Mouse (Mus musculus) kidney, embryonic 16.5 days (tissue): ENCODE data around the gene Neurog3. TPM values are rescaled to one million over a fixed set of nuclear protein-coding genes. Genes with fewer than 3 reads are reported as not detected.

Source experiments
- ATAC-seq: fragments of 200-750 bp; cut with Nextera tagmentation; 2 replicates; pipeline ENCODE4 v1.8.0; 2017; ENCODE audit warnings: moderate TSS enrichment; ENCODE audit not compliant: low FRiP score, low TSS enrichment
- H3K27ac ChIP-seq: fragments of 300-500 bp; sonication (generic); 2 replicates; pipeline ENCODE4 v1.5.1; 2014; ENCODE audit warnings: low read length
- H3K27me3 ChIP-seq: fragments of 300-500 bp; sonication (generic); 2 replicates; pipeline ENCODE4 v1.6.1; 2014; ENCODE audit warnings: low read length, control low read depth, mixed read lengths; ENCODE audit not compliant: insufficient read depth
- H3K36me3 ChIP-seq: fragments of 300-500 bp; sonication (generic); 2 replicates; pipeline ENCODE4 v1.6.1; 2014; ENCODE audit warnings: low read length, control low read depth, mixed read lengths; ENCODE audit not compliant: insufficient read depth
- H3K4me1 ChIP-seq: fragments of 300-500 bp; sonication (generic); 2 replicates; pipeline ENCODE4 v1.6.1; 2014; ENCODE audit warnings: low read length, control low read depth, mixed read lengths; ENCODE audit not compliant: insufficient read depth
- H3K4me2 ChIP-seq: fragments of 300-500 bp; sonication (generic); replicated peaks from 2 replicates; pipeline ENCODE4 v1.6.1; 2014; ENCODE audit warnings: low read depth, low read length
- H3K4me3 ChIP-seq: fragments of 300-500 bp; sonication (generic); 2 replicates; pipeline ENCODE4 v1.5.1; 2014; ENCODE audit warnings: mild to moderate bottlenecking, low read length
- H3K9ac ChIP-seq: fragments of 300-500 bp; sonication (generic); replicated peaks from 2 replicates; pipeline ENCODE4 v1.6.1; 2014; ENCODE audit warnings: low read length
- H3K9me3 ChIP-seq: fragments of 300-500 bp; sonication (generic); 2 replicates; pipeline ENCODE4 v1.6.1; 2016; ENCODE audit warnings: low read length, control low read depth
- WGBS: fragments of 180-500 bp; shearing (Covaris S2); extraction: QIAGEN DNeasy Blood & Tissue Kit; methylation state at CpG from one replicate; pipeline ENCODE4 v1.1.7; 2014; 5-methylcytosine and 5-hydroxymethylcytosine counted together
- polyA plus RNA-seq: library from polyadenylated mRNA; unstranded; fragments of >200 nt; fragmentation: Nextera tagmentation; extraction: Ambion mirVana; gene quantifications from 2 replicates; pipeline ENCODE4 v1.2.1, GENCODE M21; 2015

Neurog3 gene
- polyA plus RNA-seq, 1 experiment from 2014 or later: not detected

DNA sequence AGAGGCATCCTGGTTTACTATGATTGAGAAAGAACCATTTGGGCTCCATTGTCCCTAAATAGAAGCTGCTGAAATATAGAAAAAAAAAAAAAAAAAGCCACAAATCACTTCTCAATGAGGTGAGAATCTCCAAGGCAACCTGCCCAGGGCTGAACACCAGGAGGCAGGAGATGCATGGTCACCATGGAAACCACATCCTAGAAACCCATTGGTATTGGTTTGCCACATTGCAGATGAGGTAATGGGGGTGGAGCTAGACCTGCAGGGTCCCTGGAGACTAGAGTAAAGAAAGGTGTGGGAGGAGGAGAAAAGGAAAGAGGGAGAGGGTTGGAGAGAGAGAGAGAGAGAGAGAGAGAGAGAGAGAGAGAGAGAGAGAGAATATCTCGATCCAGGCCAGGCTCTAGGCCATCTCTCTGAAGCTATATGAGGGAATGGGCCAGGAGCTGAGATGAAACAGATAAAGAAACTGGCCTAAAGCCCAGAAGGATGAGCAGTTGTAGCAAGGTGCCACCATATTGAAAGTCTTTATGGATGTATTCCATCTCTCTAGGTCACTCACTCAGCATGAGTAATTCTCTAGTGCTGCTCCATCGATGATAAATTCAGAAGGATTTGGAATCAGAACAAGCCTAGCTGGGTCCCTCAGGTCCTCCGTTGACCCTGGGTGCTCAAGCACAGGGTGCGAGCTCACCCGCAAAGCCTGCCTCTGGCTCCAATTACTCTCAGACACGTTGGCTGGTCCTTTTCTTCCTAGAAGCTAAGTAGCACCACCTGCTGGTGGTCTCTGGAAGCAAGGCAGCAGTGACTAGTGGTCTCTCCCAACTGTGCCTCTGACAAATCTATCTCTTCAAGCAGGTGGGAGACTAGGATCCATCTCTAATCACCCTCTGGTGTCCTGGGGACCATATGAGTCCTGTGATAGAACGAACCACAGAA lies 31.1 kb upstream of the Neurog3 start:
- ATAC-seq: peak; percentile 41; the same call in 1 of the 2 replicates
- Histone ChIP-seq H3K27me3 (peaks cover 16% of the 10 kb centered on the region), H3K4me2 (no peak overlapping the region), H3K9me3 (no peaks in the 10 kb centered on the region), H3K4me1 (no peaks in the 10 kb centered on the region), H3K9ac (no peak overlapping the region), H3K36me3 (no peaks in the 10 kb centered on the region), H3K4me3 (no peak overlapping the region), H3K27ac (no peak overlapping the region)
- 10% methylated on average over 7 of the region's 7 CpGs for WGBS

DNA sequence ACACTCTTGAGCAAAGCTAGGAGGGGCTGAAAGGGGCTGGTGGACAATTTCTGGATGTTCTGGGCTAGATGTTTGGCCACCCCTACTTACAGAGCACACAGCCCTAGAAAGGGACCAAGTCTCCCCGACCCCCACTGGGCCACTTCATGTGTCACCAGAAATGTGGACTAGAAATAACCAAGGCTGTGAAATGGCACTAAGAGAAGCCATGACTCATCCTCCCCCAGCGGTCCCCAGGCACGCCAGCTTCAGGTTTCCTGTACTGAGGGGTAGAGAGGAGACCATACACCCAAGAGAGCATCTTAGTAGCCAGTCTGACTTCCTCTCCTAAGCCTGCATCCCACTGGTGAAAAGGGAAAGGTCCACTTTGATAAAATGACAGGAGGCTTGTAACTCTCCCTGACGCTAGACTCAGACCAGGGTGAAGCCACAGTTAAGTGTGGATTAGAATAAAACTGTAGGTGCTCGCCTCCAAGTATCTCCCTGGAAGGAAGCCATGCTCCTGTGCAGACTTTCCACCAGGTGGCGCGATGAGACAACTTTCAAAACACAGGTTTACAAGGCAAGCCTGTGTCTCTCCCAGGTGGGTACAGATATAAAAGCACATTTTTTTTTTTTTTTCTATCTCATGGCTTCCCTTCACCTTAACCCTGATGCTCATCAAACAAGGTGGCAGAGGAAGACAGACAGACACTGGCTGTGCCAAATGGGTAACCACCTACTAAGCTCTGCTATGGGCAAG lies 27.9 kb upstream of the Neurog3 start:
- 28% methylated on average over 7 of the region's 7 CpGs for WGBS
- H3K4me3 ChIP-seq: no peak overlapping the region
- no peak for ATAC-seq
- no peak overlapping the region for H3K9ac ChIP-seq
- H3K27me3 ChIP-seq: peaks cover 28% of the 10 kb centered on the region
- no peak overlapping the region for H3K4me2 ChIP-seq
- no peaks in the 10 kb centered on the region for H3K36me3 ChIP-seq
- H3K9me3 ChIP-seq: no peaks in the 10 kb centered on the region
- H3K27ac ChIP-seq: no peak overlapping the region
- peaks cover 6% of the 10 kb centered on the region for H3K4me1 ChIP-seq

DNA sequence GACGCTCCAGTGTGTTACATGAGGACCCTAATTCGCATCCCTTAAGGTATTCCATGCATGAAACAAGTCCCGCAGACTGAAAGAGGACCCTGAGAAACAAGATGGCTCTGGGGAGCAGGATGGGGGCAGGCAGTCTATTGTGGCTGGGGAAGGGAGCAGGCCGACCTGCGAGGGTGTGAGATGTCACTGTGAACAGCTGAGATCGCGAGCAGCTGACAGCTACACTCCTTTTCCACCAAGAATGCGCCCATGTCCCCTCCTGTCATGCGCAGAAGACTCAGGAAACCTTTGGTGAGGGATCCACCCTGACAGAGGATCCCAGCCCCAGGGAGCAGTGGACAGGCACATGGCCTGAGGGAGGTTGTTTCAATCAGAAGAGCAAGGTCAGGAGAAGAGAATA lies 25.8 kb upstream of the Neurog3 start:
- Histone ChIP-seq H3K36me3 (no peaks in the 10 kb centered on the region), H3K9ac (no peak overlapping the region), H3K27me3 (peaks cover 25% of the 10 kb centered on the region), H3K4me1 (peaks cover 10% of the 10 kb centered on the region), H3K9me3 (no peaks in the 10 kb centered on the region), H3K4me3 (no peak overlapping the region), H3K4me2 (no peak overlapping the region), H3K27ac (no peak overlapping the region)
- WGBS: 61% methylated on average over 9 of the region's 9 CpGs
- ATAC-seq: no peak

DNA sequence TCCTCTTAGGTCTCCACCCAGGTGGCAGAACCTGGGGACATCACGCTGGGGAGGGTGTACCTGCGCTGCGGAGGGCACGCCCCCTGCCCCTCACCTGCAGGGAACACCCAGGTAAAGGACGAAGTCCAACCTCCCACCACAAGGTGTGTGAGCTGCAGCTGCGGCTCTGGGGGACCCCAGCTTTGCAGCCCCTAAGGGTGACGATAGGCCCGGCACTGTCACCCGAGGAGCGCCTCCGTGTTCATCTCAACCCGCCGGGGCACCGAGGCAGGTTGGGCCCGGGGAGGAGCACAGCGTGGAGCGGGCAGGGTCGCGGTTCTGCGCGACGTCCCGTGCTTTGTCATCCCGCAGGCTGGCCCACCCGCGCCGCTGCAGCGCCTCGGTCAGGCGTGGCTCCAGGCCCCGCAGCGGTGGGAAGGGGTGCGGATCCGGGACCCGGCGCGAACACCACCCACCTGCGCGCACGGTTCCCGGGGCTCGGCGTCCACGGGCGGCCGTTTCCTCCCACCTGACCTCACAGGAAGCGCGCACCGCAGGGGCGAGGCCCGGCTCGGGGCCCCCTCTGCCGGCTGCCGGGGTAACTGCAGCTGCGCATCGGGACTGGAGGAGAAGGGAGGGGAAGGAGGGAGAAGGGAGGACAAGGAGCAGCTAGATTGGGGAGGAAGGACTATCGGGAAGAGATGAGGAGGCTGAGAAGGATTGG lies 22.2 kb upstream of the Neurog3 start:
- H3K9me3 ChIP-seq: no peaks in the 10 kb centered on the region
- H3K9ac ChIP-seq: peak overlapping the region; percentile 80
- H3K4me1 ChIP-seq: peaks cover 10% of the 10 kb centered on the region
- H3K27ac ChIP-seq: no peak overlapping the region
- H3K27me3 ChIP-seq: peaks cover 22% of the 10 kb centered on the region
- H3K4me3 ChIP-seq: peak overlapping the region; percentile 65
- peak overlapping the region; percentile 96 for H3K4me2 ChIP-seq
- H3K36me3 ChIP-seq: no peaks in the 10 kb centered on the region
- peak; percentile 76 for ATAC-seq
- under 1% methylated on average over 45 of the region's 57 CpGs for WGBS

DNA sequence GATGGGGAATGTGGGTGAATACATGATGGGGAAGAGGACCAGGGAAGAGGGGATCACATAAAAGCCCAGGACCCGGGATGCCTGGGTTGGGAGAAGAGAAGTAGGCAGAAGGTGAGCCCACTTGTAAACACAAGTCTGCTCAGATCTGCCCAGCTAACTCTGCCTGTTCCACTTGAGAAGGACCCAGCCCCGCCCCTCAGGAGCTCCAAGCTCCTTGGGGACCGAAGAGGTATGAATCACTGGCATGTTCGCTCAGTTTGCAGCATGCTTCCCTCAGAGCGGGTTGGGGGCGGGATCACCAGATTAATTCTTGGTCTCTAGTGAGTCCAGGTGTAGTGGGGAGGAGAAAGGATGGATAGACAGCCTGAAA lies 21.7 kb upstream of the Neurog3 start:
- H3K4me3 ChIP-seq: peak overlapping the region; percentile 65
- no peak overlapping the region for H3K27ac ChIP-seq
- no peak; the same call in 1 of the 2 replicates for ATAC-seq
- peaks cover 10% of the 10 kb centered on the region for H3K4me1 ChIP-seq
- no peak overlapping the region for H3K9ac ChIP-seq
- H3K4me2 ChIP-seq: peak overlapping the region; percentile 96
- no peaks in the 10 kb centered on the region for H3K9me3 ChIP-seq
- peaks cover 22% of the 10 kb centered on the region for H3K27me3 ChIP-seq
- H3K36me3 ChIP-seq: no peaks in the 10 kb centered on the region
- WGBS: 35% methylated on average over 6 of the region's 6 CpGs

DNA sequence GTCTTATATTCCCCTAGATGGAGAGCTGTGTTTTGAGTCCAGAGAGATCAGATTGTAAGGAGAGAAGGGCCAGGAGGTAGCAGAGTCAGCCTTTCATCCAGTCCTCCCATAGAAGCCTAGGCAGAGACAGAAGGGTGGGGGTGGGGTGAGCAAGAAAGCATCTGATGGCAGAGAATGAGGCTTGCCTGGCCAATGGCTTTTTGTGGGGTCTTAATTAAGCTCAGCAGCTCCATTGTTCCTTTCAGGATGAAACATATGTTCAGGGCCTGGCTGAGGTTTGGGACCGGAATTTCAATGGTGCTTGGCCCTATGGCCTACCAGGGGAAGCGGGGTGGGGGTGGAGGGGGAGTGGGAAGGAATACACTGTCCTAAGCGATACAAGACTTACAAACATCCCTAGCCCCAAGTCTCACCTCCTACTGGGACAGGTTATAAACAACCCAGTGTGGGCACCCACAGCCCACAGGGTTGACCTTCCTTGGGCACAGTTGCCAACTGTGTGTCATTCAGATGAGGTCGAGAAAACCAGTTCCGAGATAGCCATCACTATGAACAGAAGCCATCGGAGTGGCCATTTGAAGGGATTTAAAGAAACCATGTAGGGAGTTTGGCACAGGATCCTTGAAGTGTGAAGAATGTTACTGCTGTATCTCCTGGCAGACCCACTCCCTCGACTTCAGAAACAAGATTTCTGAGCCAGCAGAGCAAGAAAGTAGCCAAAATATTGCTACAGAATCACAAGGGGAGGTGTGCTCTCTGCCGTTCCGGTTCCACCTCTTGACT lies 18.8 kb upstream of the Neurog3 start:
- Histone ChIP-seq H3K9ac (no peak overlapping the region), H3K9me3 (no peaks in the 10 kb centered on the region), H3K4me1 (peaks cover 4% of the 10 kb centered on the region; the same call in 1 of the 2 replicates), H3K27ac (no peak overlapping the region), H3K4me2 (no peak overlapping the region), H3K36me3 (no peaks in the 10 kb centered on the region), H3K4me3 (no peak overlapping the region), H3K27me3 (peaks cover 18% of the 10 kb centered on the region)
- ATAC-seq: no peak
- 62% methylated on average over 9 of the region's 9 CpGs for WGBS

DNA sequence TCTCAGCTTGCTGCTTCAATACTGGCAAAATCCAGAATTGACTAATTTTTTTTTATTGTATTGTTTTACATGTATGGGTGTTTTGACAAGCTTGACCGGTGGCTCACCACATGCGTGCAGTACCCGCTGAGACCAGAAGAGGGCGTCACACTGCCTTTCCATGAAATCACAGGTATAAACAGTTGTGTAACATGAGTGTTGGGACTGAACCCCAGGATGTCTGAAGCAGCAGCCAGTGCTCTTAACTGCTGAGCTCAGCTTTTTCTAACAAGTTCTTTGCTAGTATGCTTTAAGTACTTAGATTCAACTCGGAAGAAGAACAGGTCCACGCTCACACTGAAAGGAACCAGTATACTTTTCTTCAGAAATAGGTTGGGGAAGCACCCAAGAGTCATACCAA lies 5.8 kb upstream of the Neurog3 start:
- 44% methylated on average over 6 of the region's 6 CpGs for WGBS
- peaks cover 57% of the 10 kb centered on the region for H3K27me3 ChIP-seq

DNA sequence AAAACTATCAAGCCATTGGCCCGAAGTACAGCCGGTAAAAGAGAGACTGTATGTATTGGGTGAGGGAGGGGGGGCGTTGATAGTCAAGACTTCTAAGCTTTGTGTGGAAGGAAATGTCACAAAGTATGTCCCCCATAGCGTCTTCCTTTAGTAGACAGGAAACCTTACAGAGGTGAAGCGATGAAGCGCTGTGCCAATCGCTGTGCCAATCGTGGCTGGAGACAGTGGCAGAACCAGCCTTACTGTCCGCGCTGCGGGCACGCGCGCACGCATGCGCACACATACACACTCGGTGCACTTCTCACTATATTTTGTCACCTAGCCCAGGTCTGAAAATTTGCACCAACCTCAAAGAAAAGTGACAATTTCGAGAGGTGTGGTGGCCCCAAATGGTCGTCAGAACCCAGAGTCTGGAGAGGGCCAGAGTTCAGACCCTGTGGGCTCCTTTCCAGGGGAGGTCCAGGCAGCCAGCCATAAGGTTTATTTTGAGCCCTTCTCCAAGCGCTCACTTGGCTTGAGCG lies 5.1 kb upstream of the Neurog3 start:
- Histone ChIP-seq H3K9me3 (no peaks in the 10 kb centered on the region), H3K9ac (no peak overlapping the region), H3K4me2 (no peak overlapping the region), H3K27ac (no peak overlapping the region), H3K4me1 (0 out of 2 replicates have a peak, but pooled peaks cover 3% of the 10 kb centered on the region), H3K36me3 (no peaks in the 10 kb centered on the region), H3K27me3 (peaks cover 63% of the 10 kb centered on the region), H3K4me3 (no peak overlapping the region)
- no peak for ATAC-seq
- 30% methylated on average over 21 of the region's 21 CpGs for WGBS

More for the DNA sequence above, 5.8 kb upstream of the Neurog3 start:
- ATAC-seq: no peak
- no peak overlapping the region for H3K4me3 ChIP-seq
- no peaks in the 10 kb centered on the region for H3K36me3 ChIP-seq
- no peak overlapping the region for H3K27ac ChIP-seq
- no peak overlapping the region for H3K4me2 ChIP-seq
- no peaks in the 10 kb centered on the region for H3K4me1 ChIP-seq
- H3K9ac ChIP-seq: no peak overlapping the region
- H3K9me3 ChIP-seq: no peaks in the 10 kb centered on the region
